Mouse (Mus musculus) heart, adult 11 months (tissue): ENCODE data around the gene Hist1h4b.
"Not testable (repeated sequence)": the region's sequence is repeated elsewhere in the genome, so short reads cannot be mapped to it uniquely, and the experiment has no call there.

Source experiments
- DNase-seq: peaks from one replicate; pipeline ENCODE4 v3.0.0; 2022

Hist1h4b gene

DNA sequence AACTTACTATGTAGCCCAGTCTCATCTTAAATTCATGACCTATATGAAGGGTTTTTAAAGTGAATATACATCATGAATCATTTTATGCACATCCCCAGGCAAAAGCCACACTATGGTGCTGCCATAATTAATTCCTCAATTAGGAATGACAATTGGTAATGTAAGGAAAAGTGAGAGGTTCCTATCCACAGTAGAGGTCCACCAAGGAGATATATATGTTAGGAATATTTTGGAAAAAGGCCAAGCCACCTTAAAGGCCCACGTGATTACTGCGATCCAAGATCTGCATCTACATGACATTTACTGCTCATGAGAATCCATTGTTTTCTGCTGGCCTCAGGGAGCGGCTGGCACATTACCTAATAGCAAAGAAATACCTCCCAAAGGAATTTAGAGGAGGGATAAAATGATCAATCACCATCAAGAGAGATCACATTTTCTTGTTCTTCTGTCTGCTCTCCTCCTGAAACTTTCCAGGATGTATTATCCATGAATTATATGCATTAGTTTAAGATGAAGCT, 2.5 kb downstream of the Hist1h4b start:
- DNase-seq, result no peak

DNA sequence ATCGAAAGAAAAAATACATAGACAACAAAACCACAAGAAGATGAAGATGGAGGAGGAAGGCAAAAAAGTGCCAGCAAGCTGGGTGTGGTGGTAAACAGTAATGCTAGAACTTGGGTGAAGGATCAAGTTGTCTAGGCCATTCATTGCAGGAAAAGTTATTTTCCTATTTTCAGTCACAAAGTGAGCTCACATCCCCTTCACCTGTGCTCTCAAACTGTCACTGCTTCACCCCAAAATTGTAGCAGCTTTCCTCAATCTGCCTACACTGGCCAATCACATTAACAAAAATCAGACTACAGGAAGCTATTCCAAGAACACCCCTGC, 3.1 kb downstream of the Hist1h4b start:
- DNase-seq, result no peak

DNA sequence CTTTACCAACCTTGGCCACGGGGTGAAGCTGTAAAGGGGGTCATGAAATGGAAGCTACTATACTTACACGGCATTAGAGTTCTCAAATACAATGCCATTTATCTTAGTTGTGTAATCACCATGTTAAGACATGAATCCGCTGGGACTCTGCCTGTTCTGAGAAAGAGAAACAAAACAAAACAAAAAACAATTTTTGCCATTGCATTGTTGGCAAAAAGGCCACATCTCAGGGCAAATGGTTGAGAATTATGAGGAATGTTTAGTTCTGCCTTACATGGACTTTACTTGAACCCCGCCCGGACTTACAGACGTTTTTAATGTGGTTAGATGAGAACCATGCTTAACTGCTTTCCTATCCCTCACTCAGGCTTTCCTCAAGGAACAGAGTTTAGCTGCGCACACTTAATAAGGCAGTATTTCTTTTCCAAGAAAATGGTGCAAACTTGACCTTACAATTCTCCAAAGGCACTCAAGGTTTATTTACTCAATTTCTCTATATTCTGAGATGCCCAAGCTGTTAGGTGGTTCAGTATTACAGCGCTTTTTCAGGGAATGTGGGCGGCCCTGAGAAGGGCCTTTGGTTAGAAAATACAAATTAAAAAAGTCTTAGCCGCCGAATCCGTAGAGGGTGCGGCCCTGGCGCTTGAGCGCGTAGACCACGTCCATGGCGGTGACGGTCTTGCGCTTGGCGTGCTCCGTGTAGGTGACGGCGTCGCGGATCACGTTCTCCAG, 3.6 kb downstream of the Hist1h4b start:
- no peak for DNase-seq

DNA sequence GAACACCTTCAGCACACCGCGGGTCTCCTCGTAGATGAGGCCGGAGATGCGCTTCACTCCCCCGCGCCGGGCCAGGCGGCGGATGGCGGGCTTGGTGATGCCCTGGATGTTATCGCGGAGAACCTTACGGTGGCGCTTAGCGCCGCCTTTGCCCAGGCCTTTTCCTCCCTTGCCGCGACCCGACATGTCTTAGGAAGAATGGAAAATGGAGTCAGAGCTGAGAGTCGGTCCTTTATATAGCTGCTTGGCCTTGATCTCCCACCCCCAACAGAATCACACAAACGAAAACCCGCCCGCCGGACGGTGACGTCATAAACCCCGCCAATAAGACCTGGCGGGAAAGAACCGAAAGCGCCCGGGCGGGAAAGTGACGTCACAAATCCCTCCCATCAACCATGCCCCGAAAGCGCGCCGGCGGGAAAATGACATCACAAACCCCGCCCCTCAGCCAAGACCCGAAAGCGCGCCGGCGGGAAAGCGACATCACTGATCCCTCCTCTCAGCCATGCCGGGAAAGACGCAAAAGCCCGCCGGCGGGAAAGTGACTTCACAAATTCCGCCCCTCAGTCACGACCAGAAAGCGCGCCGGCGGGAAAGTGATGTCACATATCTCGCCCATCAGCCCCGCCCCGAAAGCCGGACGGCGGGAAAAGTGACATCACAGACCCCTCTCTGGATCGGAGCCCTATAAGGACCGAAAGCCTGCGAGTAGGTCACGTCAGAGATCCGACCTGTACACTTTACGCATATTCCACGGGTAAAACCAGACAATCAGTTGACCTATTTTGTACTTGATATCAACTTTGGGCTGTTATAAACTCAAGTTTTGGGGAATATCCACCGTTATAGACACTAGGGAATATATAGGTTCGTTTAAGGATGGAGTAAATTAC, 4.4 kb downstream of the Hist1h4b start, which contains the start of gene Hist1h4a:
Gene Hist1h4a, minus strand, starts transcription at position 259 of the 893 bp plus-strand sequence.
- DNase-seq, result peak; percentile 100

DNA sequence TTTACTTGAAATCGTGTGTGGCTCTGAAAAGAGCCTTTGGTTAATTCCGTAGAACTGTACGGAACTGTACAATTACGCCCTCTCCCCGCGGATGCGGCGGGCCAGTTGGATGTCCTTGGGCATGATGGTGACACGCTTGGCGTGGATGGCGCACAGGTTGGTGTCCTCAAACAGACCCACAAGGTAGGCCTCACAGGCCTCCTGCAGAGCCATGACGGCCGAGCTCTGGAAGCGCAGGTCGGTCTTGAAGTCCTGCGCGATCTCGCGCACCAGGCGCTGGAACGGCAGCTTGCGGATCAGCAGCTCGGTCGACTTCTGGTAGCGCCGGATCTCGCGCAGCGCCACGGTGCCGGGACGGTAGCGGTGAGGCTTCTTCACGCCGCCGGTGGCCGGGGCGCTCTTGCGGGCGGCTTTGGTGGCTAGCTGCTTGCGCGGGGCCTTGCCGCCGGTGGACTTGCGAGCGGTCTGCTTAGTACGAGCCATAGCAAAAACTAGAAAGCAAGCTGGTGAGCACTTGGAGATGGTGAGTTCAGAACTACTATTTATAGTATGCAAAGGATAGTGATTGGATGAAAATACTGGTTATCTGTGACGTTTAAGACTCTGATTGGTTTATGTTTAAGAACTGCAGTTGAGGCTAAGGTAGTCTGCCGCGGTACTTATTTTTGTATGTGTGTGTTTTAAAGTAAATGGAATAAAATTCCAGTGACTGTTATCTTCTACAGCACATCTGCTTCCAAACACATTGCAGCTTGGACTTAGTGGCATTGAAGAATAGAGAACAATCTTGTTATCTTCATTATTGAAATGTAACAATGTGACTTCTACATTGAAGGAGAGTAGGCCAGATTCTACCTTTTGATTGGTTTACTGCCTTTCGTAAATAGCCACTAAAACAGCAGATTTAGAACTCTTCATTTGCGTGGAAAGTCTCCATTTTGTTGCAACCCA, 5.3 kb downstream of the Hist1h4b start, which contains the start of gene Hist1h3a:
Gene Hist1h3a, minus strand, starts transcription at position 516 of the 951 bp plus-strand sequence.
- peak; percentile 96 for DNase-seq

DNA sequence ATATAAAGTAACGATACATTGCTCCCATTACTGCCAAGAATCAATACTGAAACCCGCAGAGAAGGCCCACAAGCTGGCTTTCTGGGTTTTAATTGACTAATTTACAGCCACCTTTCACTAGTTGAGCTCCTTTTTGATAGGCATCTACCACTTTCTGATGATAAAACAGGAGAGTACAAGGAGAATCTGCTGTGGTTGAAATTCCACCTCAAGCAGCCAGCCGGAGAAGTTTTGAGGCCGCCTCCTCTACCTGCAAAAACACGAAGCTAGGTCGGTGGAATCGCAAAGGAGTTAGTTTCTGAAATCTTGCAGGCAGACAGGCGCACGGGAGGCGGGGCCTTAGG, 6.4 kb downstream of the Hist1h4b start:
- DNase-seq, result no peak

DNA sequence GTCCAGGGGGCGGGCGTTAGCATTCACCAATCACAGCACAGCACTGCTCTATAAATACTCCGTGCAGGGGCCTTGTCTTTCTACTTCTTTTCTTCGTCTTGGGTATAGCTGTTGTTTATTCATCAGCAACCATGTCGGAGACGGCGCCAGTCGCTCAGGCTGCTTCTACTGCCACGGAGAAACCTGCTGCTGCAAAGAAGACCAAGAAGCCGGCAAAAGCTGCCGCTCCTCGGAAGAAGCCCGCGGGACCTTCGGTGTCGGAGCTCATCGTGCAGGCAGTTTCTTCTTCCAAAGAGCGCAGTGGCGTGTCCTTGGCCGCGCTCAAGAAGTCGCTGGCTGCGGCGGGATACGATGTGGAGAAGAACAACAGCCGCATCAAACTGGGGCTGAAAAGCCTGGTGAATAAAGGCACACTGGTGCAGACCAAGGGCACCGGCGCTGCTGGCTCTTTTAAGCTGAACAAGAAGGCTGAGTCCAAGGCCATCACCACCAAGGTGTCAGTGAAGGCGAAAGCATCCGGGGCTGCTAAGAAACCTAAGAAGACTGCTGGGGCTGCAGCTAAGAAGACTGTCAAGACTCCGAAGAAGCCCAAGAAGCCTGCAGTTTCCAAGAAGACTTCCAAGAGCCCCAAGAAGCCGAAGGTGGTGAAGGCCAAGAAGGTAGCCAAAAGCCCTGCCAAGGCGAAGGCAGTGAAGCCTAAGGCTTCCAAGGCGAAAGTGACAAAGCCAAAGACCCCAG, 6.9 kb downstream of the Hist1h4b start, which contains the start of gene Hist1h1a:
Gene Hist1h1a, plus strand, starts transcription at position 81 of the 738 bp plus-strand sequence.
- DNase-seq, result peak; percentile 98

DNA sequence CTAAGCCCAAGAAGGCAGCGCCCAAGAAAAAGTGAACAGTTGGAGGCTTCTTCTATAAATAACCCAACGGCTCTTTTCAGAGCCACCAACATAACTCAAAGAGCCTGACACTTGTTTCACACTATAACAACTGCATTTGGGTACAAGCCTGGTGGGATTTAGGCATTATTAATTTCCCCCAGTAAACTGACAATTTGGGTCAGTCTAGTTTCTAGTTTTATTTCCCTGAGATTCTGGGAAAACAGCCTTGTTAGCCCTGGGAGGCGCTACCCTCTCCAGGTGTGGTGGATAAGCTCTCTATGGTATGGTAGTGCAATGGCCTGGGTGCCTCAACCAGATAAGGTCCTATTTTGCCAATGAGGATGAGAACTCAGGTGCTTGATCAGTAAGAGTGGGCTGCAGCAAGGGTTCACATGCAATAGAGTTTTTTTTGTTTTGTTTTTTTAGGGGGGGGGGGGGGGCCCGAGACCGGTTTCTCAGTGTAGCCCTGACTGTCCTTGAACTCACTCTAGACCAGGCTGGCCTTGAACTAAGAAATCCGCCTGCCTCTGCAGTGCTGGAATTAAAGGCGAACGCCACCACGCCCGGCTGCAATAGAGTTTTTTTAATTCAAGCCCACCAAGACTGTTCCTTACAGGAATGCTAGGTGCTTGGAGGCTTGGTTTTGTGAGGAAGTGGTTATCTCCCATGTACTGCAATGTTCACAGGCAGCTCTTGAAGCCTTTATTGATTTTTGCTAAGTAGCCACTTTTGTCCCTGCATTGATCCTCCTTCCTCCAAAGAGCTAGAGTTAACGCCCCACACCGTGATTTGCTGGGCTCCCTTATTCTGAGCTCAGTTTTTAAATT, 7.7 kb downstream of the Hist1h4b start:
- peak; percentile 57 for DNase-seq

DNA sequence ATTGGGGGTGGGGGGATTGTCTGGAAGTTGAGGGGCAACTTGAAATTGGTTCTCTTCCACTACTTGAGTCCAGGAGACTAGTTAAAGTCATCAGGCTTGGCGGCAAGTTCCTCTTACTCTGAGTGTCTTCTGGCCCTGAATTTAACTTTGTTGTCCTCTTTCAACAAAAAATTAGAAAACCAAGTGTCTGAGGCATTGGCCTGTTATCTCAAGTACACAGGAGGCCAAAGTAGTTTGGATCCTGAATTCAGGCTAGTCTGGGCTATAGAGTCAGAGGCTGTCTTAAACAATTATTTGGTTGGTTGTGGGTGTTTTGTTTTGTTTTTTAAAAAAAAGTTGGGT, 8.3 kb downstream of the Hist1h4b start:
- DNase-seq, result no peak

DNA sequence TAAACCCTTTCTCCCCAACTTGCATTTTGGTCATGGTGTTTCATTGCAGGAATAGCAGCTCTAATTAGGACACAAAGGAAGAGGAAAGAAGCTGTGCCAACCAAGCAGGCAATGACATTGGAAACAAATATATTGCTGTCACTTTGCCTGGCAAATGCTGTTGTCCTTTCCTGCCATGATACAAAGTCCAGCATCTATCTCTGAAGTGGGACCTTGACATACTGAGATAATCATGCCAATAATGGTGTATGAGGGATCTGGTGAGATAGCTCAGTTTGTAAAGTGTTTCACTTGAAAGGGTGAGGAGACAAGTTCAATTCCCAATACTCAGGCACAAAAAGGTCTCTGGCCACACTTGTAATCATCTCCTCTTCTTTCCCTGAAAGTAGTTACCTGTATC, 10.0 kb downstream of the Hist1h4b start:
- no peak for DNase-seq

DNA sequence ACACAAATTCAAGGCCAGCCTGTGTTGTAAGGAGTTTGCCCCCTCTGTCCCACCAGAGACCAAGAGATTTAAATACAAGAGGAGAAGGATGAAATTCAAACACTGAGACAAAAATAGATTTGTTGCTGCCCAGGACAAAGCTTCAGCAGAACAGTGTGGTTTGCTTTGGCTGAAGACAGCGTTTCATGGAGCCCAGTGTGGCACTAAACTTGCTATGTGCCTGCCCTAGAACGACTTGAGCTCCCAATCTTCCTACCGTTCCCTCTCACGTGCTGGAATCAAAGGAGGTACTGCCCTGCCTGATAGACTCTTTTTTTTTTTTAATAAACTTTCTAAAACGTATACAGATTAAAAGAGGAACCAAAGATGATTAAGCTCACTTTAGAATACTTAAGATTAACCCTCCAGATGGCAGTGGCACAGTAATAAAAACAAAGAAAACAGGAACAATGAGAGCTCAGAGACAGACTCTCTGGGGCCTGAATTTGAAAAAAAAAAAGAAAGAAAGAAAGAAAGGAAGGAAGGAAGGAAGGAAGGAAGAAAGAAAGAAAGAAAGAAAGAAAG, 12.1 kb downstream of the Hist1h4b start:
- DNase-seq, result peak; percentile 56

DNA sequence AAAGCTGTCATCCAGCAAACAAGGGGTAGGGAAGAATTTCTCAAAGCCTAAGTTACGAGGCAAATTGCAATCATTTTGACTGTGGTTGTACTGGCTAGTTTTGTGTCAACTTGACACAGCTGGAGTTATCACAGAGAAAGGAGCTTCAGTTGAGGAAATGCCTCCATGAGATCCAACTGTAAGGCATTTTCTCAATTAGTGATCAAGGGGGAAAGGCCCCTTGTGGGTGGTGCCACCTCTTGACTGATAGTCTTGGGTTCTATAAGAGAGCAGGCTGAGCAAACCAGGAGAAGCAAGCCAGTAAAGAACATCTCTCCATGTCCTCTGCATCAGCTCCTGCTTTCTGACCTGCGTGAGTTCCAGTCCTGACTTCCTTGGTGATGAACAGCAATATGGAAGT, 12.8 kb downstream of the Hist1h4b start, which contains the start of gene Trim38:
Gene Trim38, plus strand, starts transcription at position 301 of the 400 bp plus-strand sequence.
- DNase-seq, result not testable (repeated sequence)

DNA sequence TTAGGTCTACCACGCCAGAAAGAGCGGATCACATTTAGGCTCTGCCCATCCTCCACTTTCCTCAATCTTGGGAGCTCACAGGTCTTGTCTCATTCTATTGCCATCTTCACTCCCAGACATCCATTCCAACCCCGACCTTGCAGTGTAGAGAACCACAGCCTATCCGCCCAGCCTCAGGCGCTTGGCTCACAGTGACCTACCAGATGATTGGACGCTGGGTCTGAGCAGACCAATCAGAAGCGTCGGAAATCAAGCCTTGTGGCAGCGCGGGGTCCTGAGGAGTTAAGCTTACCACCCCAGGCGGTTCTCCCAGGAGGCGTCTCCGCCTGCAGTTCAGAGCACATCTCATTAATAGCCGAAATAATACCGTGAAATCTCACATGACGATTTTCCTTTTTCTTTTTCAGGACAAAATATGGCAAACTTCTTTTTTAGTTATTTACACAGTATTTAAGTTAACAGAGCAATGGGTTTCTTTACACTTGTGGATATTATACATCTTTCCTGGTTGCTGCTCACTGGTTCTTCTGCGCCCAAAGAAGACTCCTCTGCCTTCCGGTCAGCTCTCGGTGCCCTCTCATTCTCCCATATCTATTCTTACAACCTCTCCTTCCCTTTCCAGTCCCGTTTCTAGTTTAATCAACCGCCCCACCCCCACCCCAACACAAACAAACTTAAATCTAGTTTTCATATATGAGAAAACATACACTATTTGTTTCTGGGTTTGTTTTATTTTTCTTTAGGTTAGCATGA, 15.9 kb downstream of the Hist1h4b start:
- peak; percentile 95 for DNase-seq

DNA sequence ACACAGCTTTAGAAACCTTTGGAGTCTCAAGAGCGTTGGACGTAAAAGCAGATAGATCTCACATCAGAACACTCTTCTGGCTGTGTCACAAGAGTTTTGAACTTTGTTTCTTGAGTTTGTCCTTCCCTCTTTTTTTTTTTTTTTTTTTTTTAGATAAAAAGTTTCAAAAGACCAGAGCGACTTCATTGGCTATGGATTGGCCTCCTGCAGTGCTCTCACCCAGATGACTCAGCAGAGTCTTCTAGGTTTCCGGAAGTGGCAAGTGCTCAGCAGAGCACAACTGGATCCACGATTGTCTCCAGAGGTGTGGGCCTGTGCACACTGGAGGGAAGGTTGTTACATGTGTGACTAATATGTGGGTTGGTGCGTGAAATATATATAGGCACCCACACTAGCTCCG, 21.5 kb downstream of the Hist1h4b start:
- DNase-seq, result peak; percentile 69

DNA sequence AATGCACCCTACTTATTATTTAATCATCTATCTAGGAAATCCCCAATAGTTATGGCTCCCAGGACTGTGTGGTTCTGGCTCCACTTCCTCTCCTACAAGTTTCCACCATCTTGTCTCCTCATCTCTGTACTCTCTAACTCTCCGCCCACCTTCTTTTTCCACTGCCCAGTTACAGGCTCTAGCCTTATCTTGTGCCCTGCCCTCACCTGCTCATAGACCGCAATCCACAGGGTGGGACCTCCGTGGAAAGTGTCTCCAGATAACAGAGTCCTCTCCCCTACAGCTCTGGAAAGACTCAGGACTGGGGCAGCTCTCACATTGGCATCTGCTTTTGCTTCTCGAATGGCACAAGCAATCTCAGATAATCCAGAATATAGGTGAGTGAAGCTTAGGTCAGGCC, 22.2 kb downstream of the Hist1h4b start:
- DNase-seq, result peak; percentile 72

DNA sequence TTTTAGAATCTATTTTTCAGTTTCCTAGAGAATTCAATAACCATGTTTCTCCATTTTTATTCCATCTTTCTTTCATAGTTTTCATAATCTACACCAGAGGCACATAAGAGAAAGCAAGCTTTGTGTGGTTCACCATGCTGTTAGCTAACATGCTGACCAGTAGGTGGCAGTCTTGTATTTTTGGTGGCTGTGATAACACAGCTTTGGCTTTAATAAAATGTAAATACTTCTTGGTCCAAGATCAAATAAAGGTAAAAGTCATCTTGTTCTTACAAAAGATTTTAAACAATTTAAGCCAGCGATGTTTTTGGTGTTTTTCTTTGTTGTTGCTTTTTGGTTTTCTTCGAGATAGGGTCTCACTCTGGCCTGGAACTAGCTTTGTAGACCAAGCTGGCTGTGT, 35.7 kb downstream of the Hist1h4b start:
- no peak for DNase-seq

DNA sequence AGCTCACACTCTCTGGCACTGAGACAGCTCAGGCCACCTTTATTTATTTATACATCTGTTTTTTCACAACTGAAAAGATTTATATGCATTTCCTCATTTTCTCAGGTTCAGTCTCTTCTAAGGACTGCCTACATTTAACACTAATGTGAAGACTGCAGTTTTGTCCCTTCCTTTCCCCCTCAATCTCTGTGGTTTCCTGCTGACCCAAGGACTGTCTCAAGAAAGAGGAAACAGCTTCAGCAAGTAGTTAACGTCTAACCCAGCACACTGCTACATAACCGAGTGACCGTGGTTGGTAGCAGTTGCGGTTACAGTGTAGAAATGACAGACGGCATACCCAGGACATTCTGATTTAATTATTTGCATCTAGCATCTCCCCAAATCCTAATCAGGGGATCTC, 42.6 kb downstream of the Hist1h4b start:
- DNase-seq, result peak; percentile 87

DNA sequence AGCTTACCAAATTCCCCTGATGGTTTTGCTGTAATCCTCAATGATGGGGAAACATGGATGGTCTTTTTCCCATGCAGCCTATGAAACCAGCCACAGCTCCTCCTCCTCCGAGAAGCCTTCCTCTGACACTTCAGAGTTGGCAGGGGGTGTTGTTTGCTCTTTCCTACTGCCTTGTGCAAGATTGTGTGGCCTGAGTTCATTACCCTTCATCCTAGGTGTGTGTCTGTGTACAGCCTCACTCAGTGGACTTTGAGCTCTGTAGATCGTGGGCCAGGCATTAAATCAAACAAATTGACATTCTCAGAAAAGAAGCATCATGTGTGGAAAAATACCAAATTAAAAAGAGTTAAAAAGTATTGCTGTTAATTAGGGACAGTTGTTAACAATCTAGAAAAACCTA, 47.7 kb downstream of the Hist1h4b start:
- DNase-seq, result no peak

DNA sequence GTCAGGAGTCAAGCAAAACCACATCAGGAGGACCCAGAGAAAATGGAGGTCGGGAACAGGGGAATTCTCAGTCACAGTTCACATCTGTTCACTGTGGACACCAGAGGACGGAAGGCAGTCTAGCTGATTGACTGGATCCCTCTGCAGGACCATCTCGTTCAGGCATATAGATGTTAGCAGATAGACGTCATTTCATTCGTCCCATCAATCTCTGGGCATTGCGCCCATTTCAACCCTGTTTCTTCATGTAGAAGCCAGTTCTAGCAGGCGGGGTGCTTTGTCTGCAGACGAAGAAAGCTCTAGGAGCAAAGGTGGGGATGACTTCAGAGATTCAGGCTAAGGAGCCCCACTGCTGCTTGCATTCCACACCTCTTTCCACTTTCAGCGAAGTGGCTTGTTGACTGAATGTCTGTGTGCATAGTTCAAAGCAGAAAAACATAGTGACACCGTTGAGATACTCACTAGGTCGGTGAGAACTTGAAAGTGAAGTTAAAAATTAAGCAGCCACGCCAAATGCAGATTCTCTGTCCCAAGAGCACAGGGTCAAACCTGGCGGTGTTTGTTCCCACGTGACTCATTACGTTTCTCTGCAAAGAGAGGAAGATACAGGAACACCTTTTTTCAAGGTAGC, 49.7 kb downstream of the Hist1h4b start, which contains the start of gene Slc17a2:
Gene Slc17a2, plus strand, starts transcription at position 572 of the 631 bp plus-strand sequence.
- DNase-seq, result no peak
